Mouse (Mus musculus): ENCODE results near the gene Ecsit.

Ecsit gene

GRCm38 (mm10) chr9:22067195-22067594 is 18.0 kb downstream of the Ecsit start:
- TF ChIP-seq GATA4 (IDR thresholded peaks at IDR 0.05; ENCODE audit: insufficient replicate concordance, low read length) = no peak

- TF ChIP-seq GATA4 (IDR thresholded peaks at IDR 0.05; ENCODE audit: insufficient replicate concordance, low read length) = no peak
These were observed 18.8 kb downstream of the Ecsit start for GRCm38 (mm10) chr9:22066433-22066832.

GRCm38 (mm10) chr9:22065642-22066041 is 19.6 kb downstream of the Ecsit start:
- TF ChIP-seq GATA4 (IDR thresholded peaks at IDR 0.05; ENCODE audit: insufficient replicate concordance, low read length) = no peak

- TF ChIP-seq GATA4 (IDR thresholded peaks at IDR 0.05; ENCODE audit: insufficient replicate concordance, low read length) = no peak
These were observed 20.9 kb downstream of the Ecsit start for GRCm38 (mm10) chr9:22064341-22064740.

- TF ChIP-seq GATA4 (IDR thresholded peaks at IDR 0.05; ENCODE audit: insufficient replicate concordance, low read length) = no peak
These were observed 23.9 kb downstream of the Ecsit start for GRCm38 (mm10) chr9:22061339-22061738.

- no peak for TF ChIP-seq GATA4 (IDR thresholded peaks at IDR 0.05; ENCODE audit: insufficient replicate concordance, low read length)
These were observed 27.2 kb downstream of the Ecsit start for GRCm38 (mm10) chr9:22058011-22058424.

- no peak for TF ChIP-seq GATA4 (IDR thresholded peaks at IDR 0.05; ENCODE audit: insufficient replicate concordance, low read length)
These were observed 28.2 kb downstream of the Ecsit start for GRCm38 (mm10) chr9:22057031-22057517.

- TF ChIP-seq GATA4 (IDR thresholded peaks at IDR 0.05; ENCODE audit: insufficient replicate concordance, low read length) = no peak
These were observed 28.8 kb downstream of the Ecsit start for GRCm38 (mm10) chr9:22056303-22056910.

GRCm38 (mm10) chr9:22055713-22056112 is 29.5 kb downstream of the Ecsit start:
- TF ChIP-seq GATA4 (IDR thresholded peaks at IDR 0.05; ENCODE audit: insufficient replicate concordance, low read length) = no peak

- TF ChIP-seq GATA4 (IDR thresholded peaks at IDR 0.05; ENCODE audit: insufficient replicate concordance, low read length) = no peak; the same call in 1 of the 2 replicates
These were observed 30.7 kb downstream of the Ecsit start for GRCm38 (mm10) chr9:22054411-22055076.

GRCm38 (mm10) chr9:22053657-22054056 is 31.6 kb downstream of the Ecsit start:
- TF ChIP-seq GATA4 (IDR thresholded peaks at IDR 0.05; ENCODE audit: insufficient replicate concordance, low read length) = no peak

- no peak for TF ChIP-seq GATA4 (IDR thresholded peaks at IDR 0.05; ENCODE audit: insufficient replicate concordance, low read length)
These were observed 33.3 kb downstream of the Ecsit start, which contains the start of gene Elavl3 for GRCm38 (mm10) chr9:22051958-22052254. Gene Elavl3, minus strand, starts transcription at chr9:22052023.

GRCm38 (mm10) chr9:22051161-22051957 is 33.9 kb downstream of the Ecsit start:
- TF ChIP-seq GATA4 (IDR thresholded peaks at IDR 0.05; ENCODE audit: insufficient replicate concordance, low read length) = no peak

- TF ChIP-seq GATA4 (IDR thresholded peaks at IDR 0.05; ENCODE audit: insufficient replicate concordance, low read length) = no peak
These were observed 34.8 kb downstream of the Ecsit start for GRCm38 (mm10) chr9:22050351-22050889.

- TF ChIP-seq GATA4 (IDR thresholded peaks at IDR 0.05; ENCODE audit: insufficient replicate concordance, low read length) = no peak
These were observed 35.4 kb downstream of the Ecsit start for GRCm38 (mm10) chr9:22049721-22050270.
